Mouse (Mus musculus) hindbrain, postnatal 0 days (tissue): ENCODE measurements around the gene Pdc. TPM values are rescaled to one million over a fixed set of nuclear protein-coding genes. Genes with fewer than 3 reads are reported as not detected.
"Not testable (repeated sequence)": the region's sequence is repeated elsewhere in the genome, so short reads cannot be mapped to it uniquely, and the experiment has no call there.

ENCODE experiments used
- ATAC-seq: fragments of 200-750 bp; cut with Nextera tagmentation; 2 replicates; pipeline ENCODE4 v1.8.0; 2017; ENCODE audit warnings: mild to moderate bottlenecking, moderate TSS enrichment, moderate library complexity
- DNase-seq: peaks from one replicate; pipeline ENCODE4 v3.0.0-alpha.2; 2015; ENCODE audit warnings: low spot score
- H3K27ac ChIP-seq: fragments of 300-500 bp; sonication (generic); 2 replicates; pipeline ENCODE4 v1.5.1; 2014; ENCODE audit warnings: mild to moderate bottlenecking
- H3K27me3 ChIP-seq: fragments of 300-500 bp; sonication (generic); 2 replicates; pipeline ENCODE4 v1.6.1; 2014; ENCODE audit warnings: low read length, mixed read lengths; ENCODE audit not compliant: insufficient read depth
- H3K36me3 ChIP-seq: fragments of 300-500 bp; sonication (generic); 2 replicates; pipeline ENCODE4 v1.6.1; 2014; ENCODE audit warnings: low read length, mixed read lengths; ENCODE audit not compliant: insufficient read depth
- H3K4me1 ChIP-seq: fragments of 300-500 bp; sonication (generic); 2 replicates; pipeline ENCODE4 v1.6.1; 2014; ENCODE audit warnings: antibody characterized with exemption, low read length, mixed read lengths; ENCODE audit not compliant: insufficient read depth
- H3K4me2 ChIP-seq: fragments of 300-500 bp; sonication (generic); 2 replicates; pipeline ENCODE4 v1.6.1; 2014; ENCODE audit warnings: low read depth, mild to moderate bottlenecking, low read length, moderate library complexity, mixed read lengths
- H3K4me3 ChIP-seq: fragments of 300-500 bp; sonication (generic); 2 replicates; pipeline ENCODE4 v1.5.1; 2014; ENCODE audit warnings: low read length
- H3K9ac ChIP-seq: fragments of 300-500 bp; sonication (generic); replicated peaks from 2 replicates; pipeline ENCODE4 v1.6.1; 2014; ENCODE audit warnings: mild to moderate bottlenecking, low read length, moderate library complexity, mixed read lengths
- H3K9me3 ChIP-seq: fragments of 300-500 bp; sonication (generic); 2 replicates; pipeline ENCODE4 v1.6.1; 2016; ENCODE audit warnings: low read length, mixed read lengths
- CTCF ChIP-seq: IDR thresholded peaks from 2 replicates; pipeline ENCODE4 v1.5.1; 2016; ENCODE audit warnings: antibody characterized with exemption, control low read depth, low read depth
- WGBS: fragments of 180-500 bp; shearing (Covaris S2); extraction: QIAGEN DNeasy Blood & Tissue Kit; methylation state at CpG from one replicate; pipeline ENCODE4 v1.1.7; 2014; 5-methylcytosine and 5-hydroxymethylcytosine counted together
- polyA plus RNA-seq: library from polyadenylated mRNA; unstranded; fragments of >200 nt; fragmentation: Nextera tagmentation; extraction: Ambion mirVana; gene quantifications from 2 replicates; pipeline ENCODE4 v1.2.1, GENCODE M21; 2015
- total RNA-seq: library from RNA; depleted of rRNA; stranded (reverse); fragments of >200 nt; gene quantifications from 2 replicates; pipeline ENCODE4 v1.2.3, GENCODE M21; 2014; rRNA removed

The Pdc gene
- total RNA-seq (not detected in 2 replicates), polyA plus RNA-seq (not detected in 2 replicates)

GRCm38 (mm10) chr1:150319205-150319604 is at the start of gene Pdc:
Pdc (plus strand) TSS chr1:150319417.
- Histone ChIP-seq H3K4me1 (no peaks in the 10 kb centered on the region), H3K9ac (no peak within 1 kb of the TSS), H3K27ac (no peak within 1 kb of the TSS), H3K4me3 (no peak within 1 kb of the TSS), H3K4me2 (no peak within 1 kb of the TSS), H3K9me3 (no peaks in the 10 kb centered on the region), H3K36me3 (no peaks in the 10 kb centered on the region), H3K27me3 (no peaks in the 10 kb centered on the region)
- 88% methylated on average over 1 of the region's 1 CpGs for WGBS
- no peak for ATAC-seq
- no peak for DNase-seq
- TF ChIP-seq CTCF, result no peak

GRCm38 (mm10) chr1:150294051-150294450 is 25.2 kb upstream of the Pdc start:
- not testable (repeated sequence) for H3K4me2 ChIP-seq, H3K4me1 ChIP-seq, H3K9ac ChIP-seq, H3K27ac ChIP-seq, H3K9me3 ChIP-seq, DNase-seq, H3K27me3 ChIP-seq, ATAC-seq, H3K4me3 ChIP-seq, H3K36me3 ChIP-seq
- 79% methylated on average over 3 of the region's 3 CpGs for WGBS

- Histone ChIP-seq H3K9me3 (no peaks in the 10 kb centered on the region), H3K36me3 (no peaks in the 10 kb centered on the region), H3K9ac (no peak overlapping the region), H3K4me2 (no peak overlapping the region), H3K27me3 (no peaks in the 10 kb centered on the region), H3K4me3 (no peak overlapping the region), H3K27ac (no peak overlapping the region), H3K4me1 (no peaks in the 10 kb centered on the region)
- 75% methylated on average over 1 of the region's 1 CpGs for WGBS
- DNase-seq, result peak; percentile 41
- ATAC-seq, result no peak
- TF ChIP-seq CTCF, result peak; percentile 69
These were observed 11.6 kb upstream of the Pdc start for GRCm38 (mm10) chr1:150307599-150307998.

GRCm38 (mm10) chr1:150335111-150335510 is 15.9 kb downstream of the Pdc start:
- H3K9ac ChIP-seq, result no peak overlapping the region
- no peaks in the 10 kb centered on the region for H3K27me3 ChIP-seq
- no peak for TF ChIP-seq CTCF
- H3K4me2 ChIP-seq, result no peak overlapping the region
- no peaks in the 10 kb centered on the region for H3K36me3 ChIP-seq
- no peak for ATAC-seq
- H3K27ac ChIP-seq, result no peak overlapping the region
- no peak overlapping the region for H3K4me3 ChIP-seq
- H3K9me3 ChIP-seq, result no peaks in the 10 kb centered on the region
- no peak for DNase-seq
- no peaks in the 10 kb centered on the region for H3K4me1 ChIP-seq
- WGBS, result 69% methylated on average over 2 of the region's 2 CpGs

GRCm38 (mm10) chr1:150360864-150361263 is 41.6 kb downstream of the Pdc start:
- TF ChIP-seq CTCF, result no peak
- Histone ChIP-seq H3K27me3 (no peaks in the 10 kb centered on the region), H3K36me3 (peaks cover 12% of the 10 kb centered on the region; the same call in 1 of the 2 replicates), H3K9ac (no peak overlapping the region), H3K4me1 (no peaks in the 10 kb centered on the region), H3K9me3 (no peaks in the 10 kb centered on the region), H3K4me3 (no peak overlapping the region), H3K4me2 (no peak overlapping the region), H3K27ac (no peak overlapping the region)
- 97% methylated on average over 1 of the region's 1 CpGs for WGBS
- ATAC-seq (no peak), DNase-seq (no peak)

GRCm38 (mm10) chr1:150372895-150373294 is 53.7 kb downstream of the Pdc start:
- H3K4me3 ChIP-seq, result no peak overlapping the region
- ATAC-seq, result no peak
- peak; percentile 27 for DNase-seq
- H3K9ac ChIP-seq, result no peak overlapping the region
- H3K4me2 ChIP-seq, result no peak overlapping the region
- no peaks in the 10 kb centered on the region for H3K9me3 ChIP-seq
- TF ChIP-seq CTCF, result peak; percentile 57
- H3K36me3 ChIP-seq, result no peaks in the 10 kb centered on the region
- no peaks in the 10 kb centered on the region for H3K27me3 ChIP-seq
- no peak overlapping the region for H3K27ac ChIP-seq
- no peaks in the 10 kb centered on the region for H3K4me1 ChIP-seq
- WGBS, result 85% methylated on average over 3 of the region's 3 CpGs

- H3K4me3 ChIP-seq, result no peak overlapping the region
- TF ChIP-seq CTCF, result 0 out of 2 replicates have a peak, but pooled peaks have one; percentile 18
- H3K9ac ChIP-seq, result no peak overlapping the region
- ATAC-seq, result no peak
- H3K9me3 ChIP-seq, result no peaks in the 10 kb centered on the region
- no peaks in the 10 kb centered on the region for H3K27me3 ChIP-seq
- H3K4me1 ChIP-seq, result no peaks in the 10 kb centered on the region
- no peaks in the 10 kb centered on the region for H3K36me3 ChIP-seq
- H3K4me2 ChIP-seq, result no peak overlapping the region
- 87% methylated on average over 2 of the region's 2 CpGs for whole genome bisulfite sequencing
- DNase-seq, result no peak
- H3K27ac ChIP-seq, result no peak overlapping the region
These were observed 55.0 kb downstream of the Pdc start for GRCm38 (mm10) chr1:150374247-150374646.

Other genes with a start within 250 kb of the Pdc start
- gene Ptgs2, start 219.4 kb upstream of the Pdc start, total RNA-seq, result 0.37 and 0.43 TPM in 2 replicates
- gene Ptgs2, start 219.4 kb upstream of the Pdc start, polyA plus RNA-seq, result 0.08 and 0.21 TPM in 2 replicates
- 70.8 and 76.3 TPM in 2 replicates for gene Tpr, start 73.4 kb downstream of the Pdc start, total RNA-seq
- 137 and 141 TPM in 2 replicates for gene Tpr, start 73.4 kb downstream of the Pdc start, polyA plus RNA-seq
- 18.1 and 48.5 TPM in 2 replicates for gene Odr4, start 73.7 kb downstream of the Pdc start, total RNA-seq
- 49.6 and 52.4 TPM in 2 replicates for gene Odr4, start 73.7 kb downstream of the Pdc start, polyA plus RNA-seq
- 1.0 TPM in 1 of 2 replicates, not detected in the other for gene Prg4, start 146.7 kb downstream of the Pdc start, total RNA-seq
- 1.3 and 1.7 TPM in 2 replicates for gene Prg4, start 146.7 kb downstream of the Pdc start, polyA plus RNA-seq